Mouse (Mus musculus): ENCODE results near the gene Ccdc106. TPM values are rescaled to one million over a fixed set of nuclear protein-coding genes. Genes with fewer than 3 reads are reported as not detected.
"Not testable (repeated sequence)": the region's sequence is repeated elsewhere in the genome, so short reads cannot be mapped to it uniquely, and the experiment has no call there.

Gene Ccdc106
- total RNA-seq (2021): 10 to 100 TPM; 57.3 to 59.7 TPM
- long read RNA-seq, experiment 1, transcript Ccdc106-201 (5 exons, 1,534 nt): major isoform, 9 of 54 reads
- long read RNA-seq, experiment 1, partial matches to known transcripts: 6 of 54 reads
- long read RNA-seq, experiment 1, other reads (novel, unspliced or antisense): 39 of 54 reads
- long read RNA-seq, experiment 2, transcript Ccdc106-201 (5 exons, 1,534 nt): major isoform, 8 of 48 reads
- long read RNA-seq, experiment 2, partial matches to known transcripts: 4 of 48 reads
- long read RNA-seq, experiment 2, other reads (novel, unspliced or antisense): 36 of 48 reads

DNA sequence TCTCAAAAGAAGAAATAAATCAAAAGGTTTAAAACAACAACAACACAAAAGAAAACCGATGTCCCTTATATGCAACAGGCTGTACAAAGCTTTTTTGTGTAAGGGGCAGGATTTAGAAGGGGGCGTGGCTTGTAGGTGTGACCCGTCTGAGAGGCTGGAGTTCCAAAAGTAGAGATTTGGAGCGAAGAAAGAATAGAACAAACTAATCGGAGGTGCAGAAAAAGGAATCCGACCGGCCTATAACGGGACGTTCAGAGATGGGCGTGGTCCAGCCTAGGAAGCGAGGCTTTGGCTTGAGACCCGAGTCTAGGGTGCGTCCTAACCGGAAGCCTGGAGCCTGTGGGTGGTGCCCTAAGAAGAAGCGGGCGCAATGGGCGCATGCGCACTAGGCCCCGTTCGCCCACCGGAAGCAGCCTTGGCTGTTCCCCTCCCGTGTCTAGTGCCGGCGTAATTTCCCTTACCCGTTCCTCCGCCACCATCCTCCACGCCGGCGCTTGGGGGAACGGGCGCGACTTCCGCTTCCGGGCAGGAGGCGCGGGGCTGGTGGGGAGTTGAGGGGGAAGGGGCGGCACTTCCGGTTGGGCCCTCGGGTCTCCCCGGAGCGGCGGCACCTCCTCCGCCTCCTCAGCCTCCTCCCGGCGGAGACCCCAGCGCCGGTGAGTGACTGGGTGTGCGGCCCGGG lies at the start of gene Ccdc106, which contains the start of gene Zfp865:
Ccdc106 (plus strand) TSS at position 554 of the 682 bp plus-strand sequence.
Zfp865 (plus strand) TSS at position 377 of the 682 bp plus-strand sequence.
- peak; percentile 99 for DNase-seq (ENCODE audit: low spot score in 2 of 2)

DNA sequence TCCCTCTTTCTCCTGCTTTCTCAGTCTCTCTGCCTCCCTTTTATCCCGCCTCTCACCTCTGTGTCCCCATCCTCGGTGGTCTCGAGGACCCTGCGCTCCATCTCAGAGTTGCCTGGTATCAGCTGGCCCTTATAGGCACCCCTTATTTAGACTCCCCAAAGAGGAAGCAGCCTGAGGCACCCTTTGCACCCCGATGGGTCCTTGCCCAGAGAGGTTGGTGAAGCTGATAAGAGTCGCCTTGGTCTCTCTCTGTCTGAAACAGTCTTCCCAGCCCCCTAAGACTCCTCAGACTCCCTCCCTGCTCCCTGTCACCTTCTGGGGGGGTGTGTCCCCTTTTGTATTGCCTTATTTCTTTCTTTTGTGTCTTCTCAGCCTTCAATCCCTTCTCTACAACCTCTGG lies 49.3 kb upstream of the Ccdc106 start, which contains the start of gene Sbk3:
Sbk3 (minus strand) TSS at position 101 of the 400 bp plus-strand sequence.
- DNase-seq (ENCODE audit: low spot score in 2 of 2): no peak

- DNase-seq (ENCODE audit: low spot score in 2 of 2): no peak
Measured at GRCm38 (mm10) chr7:4971710-4972109, 48.6 kb upstream of the Ccdc106 start.

GRCm38 (mm10) chr7:4972321-4973047 lies 47.9 kb upstream of the Ccdc106 start:
- no peak for DNase-seq (ENCODE audit: low spot score in 2 of 2)

GRCm38 (mm10) chr7:4975455-4975854 lies 44.9 kb upstream of the Ccdc106 start:
- no peak for DNase-seq (ENCODE audit: low spot score in 2 of 2)

- DNase-seq (ENCODE audit: low spot score in 2 of 2): no peak
Measured at GRCm38 (mm10) chr7:4976832-4977231, 43.5 kb upstream of the Ccdc106 start.

GRCm38 (mm10) chr7:4988250-4988649 lies 32.1 kb upstream of the Ccdc106 start:
- DNase-seq (ENCODE audit: low spot score in 2 of 2): no peak

DNA sequence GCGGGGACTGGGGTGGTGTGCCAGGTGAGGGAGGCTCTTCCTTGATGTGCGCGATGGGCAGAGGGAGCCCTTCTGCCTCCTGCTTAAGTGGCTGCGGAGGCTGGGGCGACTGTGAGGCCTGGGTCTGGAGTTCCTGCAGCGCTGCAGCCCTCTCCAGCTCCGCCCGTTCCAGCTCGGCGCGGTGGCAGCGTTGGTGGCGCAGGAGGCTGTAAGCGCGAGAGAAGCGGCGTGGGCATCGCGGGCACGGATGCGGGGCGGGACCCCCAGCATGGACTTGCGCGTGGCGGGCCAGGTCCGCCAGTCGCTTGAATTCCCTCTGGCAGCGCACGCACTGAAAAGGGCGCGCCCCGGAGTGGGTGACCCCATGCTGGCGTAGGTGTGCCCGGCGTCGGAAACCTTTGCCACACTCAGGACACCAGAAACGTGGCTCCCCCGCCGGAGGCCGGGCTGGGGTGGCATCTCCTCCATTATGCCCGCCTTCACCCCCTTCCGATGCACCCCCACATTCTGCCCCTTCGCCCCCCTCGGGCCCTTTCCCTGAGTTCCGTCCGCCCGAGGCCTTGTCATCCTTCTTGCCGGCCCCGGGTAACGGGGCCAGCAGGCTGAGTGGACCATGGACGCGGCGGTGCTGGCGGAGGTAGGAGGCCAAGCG lies 26.9 kb upstream of the Ccdc106 start:
- DNase-seq (ENCODE audit: low spot score in 2 of 2): no peak

DNA sequence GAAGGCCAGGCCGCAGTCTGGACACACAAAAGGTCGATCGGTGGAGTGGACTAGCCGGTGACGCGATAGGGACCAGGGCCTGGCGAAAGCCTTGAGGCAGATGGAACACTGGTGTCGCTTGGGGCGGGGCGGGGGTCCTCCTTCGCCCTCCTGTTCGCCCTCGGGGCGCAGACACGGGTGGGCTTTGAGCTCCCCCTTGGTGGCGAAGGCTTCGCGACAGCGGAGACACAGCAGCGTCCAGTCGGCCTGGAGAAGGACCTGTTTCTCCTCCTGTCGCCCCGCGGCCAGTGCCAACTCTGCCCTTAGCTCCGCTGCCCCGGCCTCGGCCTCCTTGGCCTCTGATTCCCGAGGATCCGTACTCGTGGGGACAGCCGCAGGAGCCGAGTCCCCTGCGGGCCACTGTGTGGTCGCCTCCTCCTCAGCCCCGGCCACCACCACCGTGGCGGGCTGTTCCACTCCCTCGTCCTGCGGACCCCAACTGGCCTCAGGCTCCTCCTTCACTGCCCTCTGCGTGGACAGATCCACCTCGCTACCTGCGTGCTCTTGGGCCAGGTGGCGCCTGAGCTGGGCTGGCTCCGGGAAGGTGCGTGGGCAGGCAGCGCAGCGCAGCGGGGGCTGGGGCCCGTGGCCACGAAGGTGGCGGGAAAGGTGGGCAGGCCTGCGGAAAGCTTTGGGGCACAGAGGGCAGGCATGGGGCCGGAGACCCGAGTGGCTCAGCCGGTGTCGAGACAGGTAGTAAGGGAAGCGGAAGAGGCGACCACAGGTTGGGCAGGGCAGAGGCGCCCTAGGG lies 26.2 kb upstream of the Ccdc106 start:
- no peak for DNase-seq (ENCODE audit: low spot score in 2 of 2)

- no peak for DNase-seq (ENCODE audit: low spot score in 2 of 2)
Measured at GRCm38 (mm10) chr7:4995268-4996002, 24.9 kb upstream of the Ccdc106 start.

GRCm38 (mm10) chr7:4996003-4996895 lies 24.1 kb upstream of the Ccdc106 start, which contains the start of gene Zfp579:
Gene Zfp579, minus strand, starts transcription at chr7:4996158.
- DNase-seq (ENCODE audit: low spot score in 2 of 2): peak; percentile 91 to 95

- no peak for DNase-seq (ENCODE audit: low spot score in 2 of 2)
Measured at GRCm38 (mm10) chr7:4996934-4997333, 23.4 kb upstream of the Ccdc106 start.

- DNase-seq (ENCODE audit: low spot score in 2 of 2): peak in 1 of 2 experiments; percentile 19
Measured at GRCm38 (mm10) chr7:4999876-5000275, 20.5 kb upstream of the Ccdc106 start.

DNA sequence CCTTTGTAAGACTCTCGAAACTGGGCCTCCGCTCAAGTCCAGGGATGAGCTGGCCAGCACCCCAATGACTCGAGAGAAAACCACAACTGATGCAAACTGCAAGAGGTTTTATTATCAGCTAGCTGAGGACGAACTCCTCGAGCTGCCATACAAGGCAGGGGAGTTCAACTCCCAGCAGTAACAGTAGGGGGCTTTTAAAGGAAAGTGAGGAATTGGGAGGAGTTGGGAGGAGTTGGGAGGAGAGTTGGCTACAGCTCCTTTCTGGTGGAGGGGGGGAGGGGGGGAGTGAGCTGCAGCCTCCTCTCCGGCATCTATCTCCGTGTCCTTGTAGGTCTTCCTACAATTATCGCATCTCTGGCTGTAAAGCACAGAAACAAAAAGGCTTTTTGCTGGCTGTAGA lies 17.5 kb upstream of the Ccdc106 start:
- DNase-seq (ENCODE audit: low spot score in 2 of 2): not testable (repeated sequence)

DNA sequence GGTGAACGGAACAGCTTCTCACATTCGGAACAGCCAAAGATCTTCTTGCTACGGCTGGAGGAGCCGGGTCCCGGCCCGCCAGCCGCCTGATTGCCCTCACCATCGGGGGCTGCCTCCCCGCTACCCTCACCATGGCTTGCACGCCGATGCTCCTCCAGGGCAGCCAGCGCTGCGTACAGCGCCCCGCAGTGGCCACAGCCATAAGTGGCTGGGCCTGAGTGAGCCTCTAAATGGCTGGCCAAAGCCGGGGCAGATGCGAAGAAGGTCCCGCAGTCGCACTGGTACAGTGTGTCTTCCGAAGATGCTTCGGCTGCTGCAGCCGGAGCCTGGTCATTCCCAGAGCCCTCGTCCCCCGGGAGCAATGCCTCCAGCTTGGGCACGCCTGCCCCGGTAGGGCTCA lies 12.1 kb upstream of the Ccdc106 start:
- no peak for DNase-seq (ENCODE audit: low spot score in 2 of 2)

DNA sequence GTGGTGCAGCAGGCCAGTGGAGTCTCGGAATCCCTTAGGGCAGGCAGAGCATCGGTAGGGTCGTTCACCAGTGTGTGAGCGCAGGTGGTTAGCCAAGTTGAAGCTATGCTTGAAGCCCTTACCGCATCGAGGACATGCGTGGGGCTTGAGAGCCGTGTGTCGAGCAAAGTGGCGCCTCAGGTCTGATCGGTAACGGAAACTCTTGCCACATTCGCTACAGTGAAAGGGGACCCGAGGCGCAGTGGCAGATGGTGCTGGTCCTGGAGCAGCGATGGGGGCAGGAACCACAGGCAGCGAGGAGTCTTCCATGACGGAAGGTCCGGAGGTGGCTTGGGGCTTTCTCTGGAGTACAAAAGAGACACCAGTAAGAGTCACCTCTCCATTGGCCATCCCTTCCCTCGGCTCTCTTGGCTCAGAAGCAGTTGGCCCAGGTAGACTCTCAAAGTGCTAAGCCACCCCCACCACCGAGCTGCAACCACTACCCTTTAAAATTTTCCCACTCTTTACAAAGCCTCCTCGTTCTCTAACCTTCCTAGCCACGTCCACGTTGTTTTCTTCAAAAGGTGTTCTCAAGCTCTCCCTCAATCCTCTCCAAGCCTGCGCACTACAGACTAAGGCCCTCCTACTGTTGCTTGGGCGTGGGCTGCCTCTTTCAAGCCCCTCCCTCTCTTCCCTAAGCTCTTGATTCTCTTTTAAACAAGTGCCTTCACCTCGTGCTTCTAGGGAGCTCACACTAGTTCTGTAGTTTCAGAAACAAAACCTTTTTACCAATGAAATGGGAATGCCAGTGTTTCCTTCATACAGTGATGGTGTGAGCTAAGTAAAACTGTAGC lies 7.5 kb upstream of the Ccdc106 start:
- DNase-seq (ENCODE audit: low spot score in 2 of 2): no peak

- peak; percentile 95 to 97 for DNase-seq (ENCODE audit: low spot score in 2 of 2)
Measured at GRCm38 (mm10) chr7:5014251-5015117, 5.9 kb upstream of the Ccdc106 start, which contains the start of the genes Zfp524 and Fiz1. Gene Zfp524, plus strand, starts transcription at chr7:5014415. Gene Fiz1, minus strand, starts transcription at chr7:5014697.

All from left cerebral cortex, adult 18-20 months (tissue).